Mouse (Mus musculus): ENCODE results near the gene Camsap1.

DNA sequence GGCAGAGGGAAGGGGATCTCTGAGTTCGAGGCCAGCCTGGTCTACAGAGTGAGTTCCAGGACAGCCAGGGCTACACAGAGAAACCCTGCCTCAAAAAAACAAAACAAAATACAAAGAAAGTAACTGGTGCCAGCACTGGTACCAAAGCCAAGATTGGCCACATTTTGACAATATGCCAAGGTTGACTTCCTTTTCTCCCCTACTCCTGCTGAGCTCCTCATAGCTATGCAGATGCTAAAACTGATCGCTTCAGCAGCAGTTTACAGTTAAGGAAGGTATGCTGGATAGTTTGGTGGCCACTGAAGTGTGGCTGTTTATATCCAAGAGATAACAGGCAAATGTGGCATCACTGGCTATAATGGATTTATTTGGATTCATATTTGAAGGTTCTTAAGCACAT, 9.2 kb upstream of the Camsap1 start:
- TF ChIP-seq CTCF (IDR thresholded peaks at IDR 0.05; ENCODE audit: low read depth), result no peak
- TF ChIP-seq EP300 (IDR thresholded peaks at IDR 0.05; ENCODE audit: low read depth), result no peak
